Mouse (Mus musculus): ENCODE data around the gene Gm525. TPM values are rescaled to one million over a fixed set of nuclear protein-coding genes. Genes with fewer than 3 reads are reported as not detected.
"Not testable (repeated sequence)": the region's sequence is repeated elsewhere in the genome, so short reads cannot be mapped to it uniquely, and the experiment has no call there.

The Gm525 gene
- total and polyA plus RNA-seq, 2 experiments from 2014 or later = 0.48 TPM; not detected in 1

DNA sequence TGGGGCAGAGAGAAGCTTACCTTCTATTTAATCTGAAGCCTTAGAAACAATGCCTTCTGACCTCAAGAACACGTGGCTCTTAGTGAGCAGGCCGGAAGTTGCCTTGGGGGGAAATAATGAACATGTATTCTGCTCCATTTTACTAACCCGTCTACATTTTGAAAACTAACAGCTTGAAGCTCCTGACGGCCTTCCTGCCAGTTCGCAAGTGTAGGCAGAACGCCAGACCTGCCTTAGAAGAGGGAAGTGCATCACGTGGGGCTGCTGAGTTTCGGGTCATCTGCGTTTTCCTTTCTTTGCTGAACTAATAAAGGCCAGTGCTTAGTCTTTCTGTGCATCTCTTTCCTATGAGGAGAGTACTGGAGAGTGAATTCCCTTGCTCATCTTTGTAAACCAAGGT is 19.1 kb downstream of the Gm525 start:
- Histone ChIP-seq H3K27ac (no peak overlapping the region), H3K4me3 (ENCODE audit: low read length) (no peak overlapping the region), H3K36me3 (ENCODE audit: insufficient read depth, low read length) (no peaks in the 10 kb centered on the region), H3K9me3 (ENCODE audit: low read length) (no peaks in the 10 kb centered on the region), H3K4me1 (ENCODE audit: insufficient read depth, low read length) (no peaks in the 10 kb centered on the region), H3K27me3 (ENCODE audit: insufficient read depth, low read length) (no peaks in the 10 kb centered on the region), H3K4me2 (ENCODE audit: low read depth, low read length) (no peak overlapping the region), H3K9ac (replicated peaks; ENCODE audit: low read length) (no peak overlapping the region)
- WGBS = 63% methylated on average over 9 of the region's 9 CpGs
- DNase-seq (ENCODE audit: low spot score) (no peak), ATAC-seq (no peak)
- TF ChIP-seq CTCF (IDR thresholded peaks at IDR 0.05; ENCODE audit: low read depth) = no peak

DNA sequence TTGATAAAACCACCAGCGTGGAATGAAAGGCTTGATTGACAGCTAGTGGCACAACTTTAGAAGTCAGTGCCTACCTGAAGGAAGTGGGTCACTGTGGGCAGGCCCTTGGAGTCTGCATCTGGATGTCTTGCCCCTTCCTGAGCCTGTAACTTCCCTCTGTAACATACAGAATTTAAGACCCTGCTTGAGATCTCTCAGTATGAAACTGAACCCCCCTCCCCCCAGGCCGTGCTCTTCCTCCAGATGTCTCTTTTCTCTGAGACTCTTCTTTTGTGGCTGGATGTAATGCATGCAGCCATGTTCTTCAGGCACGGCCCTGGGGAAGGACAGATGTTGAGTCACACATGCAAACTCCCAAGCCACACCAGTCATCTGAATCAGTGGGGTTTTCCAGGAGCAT is 21.7 kb downstream of the Gm525 start:
- no peak for TF ChIP-seq CTCF (IDR thresholded peaks at IDR 0.05; ENCODE audit: low read depth)
- DNase-seq (ENCODE audit: low spot score) = no peak
- no peak for ATAC-seq
- 76% methylated on average over 3 of the region's 3 CpGs for WGBS
- Histone ChIP-seq H3K4me2 (ENCODE audit: low read depth, low read length) (no peak overlapping the region), H3K9me3 (ENCODE audit: low read length) (no peaks in the 10 kb centered on the region), H3K27me3 (ENCODE audit: insufficient read depth, low read length) (no peaks in the 10 kb centered on the region), H3K27ac (no peak overlapping the region), H3K4me3 (ENCODE audit: low read length) (no peak overlapping the region), H3K4me1 (ENCODE audit: insufficient read depth, low read length) (no peaks in the 10 kb centered on the region), H3K9ac (replicated peaks; ENCODE audit: low read length) (no peak overlapping the region), H3K36me3 (ENCODE audit: insufficient read depth, low read length) (no peaks in the 10 kb centered on the region)

DNA sequence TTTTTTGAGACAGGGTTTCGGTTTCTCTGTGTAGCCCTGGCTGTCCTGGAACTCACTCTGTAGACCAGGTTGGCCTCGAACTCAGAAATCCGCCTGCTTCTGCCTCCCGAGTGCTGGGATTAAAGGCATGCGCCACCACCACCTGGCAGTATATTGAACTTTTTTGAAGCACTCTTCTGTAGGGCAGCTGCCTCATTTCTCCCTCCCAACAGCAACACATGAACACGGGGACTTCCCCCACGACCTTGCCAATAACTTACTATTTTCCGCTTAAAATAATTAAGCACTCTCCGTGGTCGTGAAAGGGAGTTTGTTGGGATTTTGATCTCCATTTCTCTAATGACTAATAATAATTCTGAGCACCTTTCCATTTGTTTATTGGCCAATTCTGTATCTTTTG is 23.7 kb downstream of the Gm525 start:
- H3K36me3 ChIP-seq (ENCODE audit: insufficient read depth, low read length); H3K9ac ChIP-seq (replicated peaks; ENCODE audit: low read length); H3K4me1 ChIP-seq (ENCODE audit: insufficient read depth, low read length); DNase-seq (ENCODE audit: low spot score); H3K9me3 ChIP-seq (ENCODE audit: low read length); H3K4me2 ChIP-seq (ENCODE audit: low read depth, low read length); ATAC-seq; H3K27me3 ChIP-seq (ENCODE audit: insufficient read depth, low read length); H3K4me3 ChIP-seq (ENCODE audit: low read length); H3K27ac ChIP-seq: not testable (repeated sequence)
- 84% methylated on average over 10 of the region's 10 CpGs for WGBS

DNA sequence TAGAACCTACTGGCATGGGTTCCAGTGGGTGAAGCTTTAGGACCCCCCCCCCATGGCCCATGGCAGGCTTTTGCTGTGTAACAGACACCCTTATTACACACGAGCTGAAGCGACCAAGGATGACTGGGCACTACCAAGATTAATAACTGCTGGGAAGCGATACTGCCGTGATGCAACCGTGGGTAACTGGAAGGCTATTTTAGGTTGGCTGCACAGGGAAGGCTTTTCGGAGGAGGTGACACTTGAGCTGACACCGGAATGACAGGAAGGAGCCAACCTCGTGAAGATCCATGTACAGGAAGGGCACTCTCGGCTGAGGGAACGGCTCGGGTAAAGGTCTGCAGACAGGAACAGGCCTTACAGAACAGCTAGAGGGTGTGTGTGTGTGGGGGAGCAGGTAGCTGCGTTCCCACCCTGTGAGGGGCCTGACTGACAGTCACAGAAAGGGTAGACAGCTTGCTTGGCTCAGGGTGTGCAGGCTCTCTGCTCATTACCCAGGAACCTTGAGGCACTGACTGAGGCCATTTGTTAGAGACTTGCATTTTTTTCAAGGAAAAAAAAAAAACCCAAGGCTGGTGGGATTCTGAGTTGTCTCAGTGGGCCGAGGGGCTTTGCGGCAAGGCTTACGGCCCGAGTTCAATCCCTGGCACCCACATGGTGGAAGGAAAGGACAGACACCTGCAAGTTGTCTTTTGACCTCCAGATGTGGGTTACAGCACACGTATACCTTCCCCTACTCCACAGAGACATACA is 24.6 kb downstream of the Gm525 start:
- H3K9ac ChIP-seq (replicated peaks; ENCODE audit: low read length) = no peak overlapping the region
- DNase-seq (ENCODE audit: low spot score) = no peak
- no peak for ATAC-seq
- no peak overlapping the region for H3K4me3 ChIP-seq (ENCODE audit: low read length)
- no peak overlapping the region for H3K27ac ChIP-seq
- H3K27me3 ChIP-seq (ENCODE audit: insufficient read depth, low read length) = no peaks in the 10 kb centered on the region
- WGBS = 82% methylated on average over 17 of the region's 17 CpGs
- no peaks in the 10 kb centered on the region for H3K36me3 ChIP-seq (ENCODE audit: insufficient read depth, low read length)
- no peaks in the 10 kb centered on the region for H3K4me1 ChIP-seq (ENCODE audit: insufficient read depth, low read length)
- H3K9me3 ChIP-seq (ENCODE audit: low read length) = no peaks in the 10 kb centered on the region
- no peak overlapping the region for H3K4me2 ChIP-seq (ENCODE audit: low read depth, low read length)
- no peak for TF ChIP-seq CTCF (IDR thresholded peaks at IDR 0.05; ENCODE audit: low read depth)

DNA sequence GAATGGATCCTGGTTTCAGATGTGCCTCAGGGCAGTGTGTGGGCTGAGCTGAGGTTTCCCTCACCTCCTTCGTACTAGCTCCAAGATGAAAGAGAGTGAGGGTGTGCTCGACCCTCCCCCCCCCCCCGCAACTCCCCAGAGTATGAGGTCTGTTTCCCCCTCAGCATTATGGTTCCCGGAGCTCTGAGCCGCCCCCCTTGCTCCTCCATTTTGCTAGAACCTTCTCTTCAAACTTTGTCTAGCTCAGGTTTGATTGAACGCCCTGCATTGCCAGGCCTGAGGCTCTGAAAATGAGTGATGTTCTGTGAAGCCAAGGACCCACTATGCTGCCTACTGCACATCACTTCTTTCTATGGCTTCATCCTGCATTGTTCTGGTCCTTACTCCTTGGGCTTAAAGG is 25.3 kb downstream of the Gm525 start:
- ATAC-seq = no peak
- Histone ChIP-seq H3K4me1 (ENCODE audit: insufficient read depth, low read length) (no peaks in the 10 kb centered on the region), H3K4me3 (ENCODE audit: low read length) (no peak overlapping the region), H3K27me3 (ENCODE audit: insufficient read depth, low read length) (no peaks in the 10 kb centered on the region), H3K9me3 (ENCODE audit: low read length) (no peaks in the 10 kb centered on the region), H3K36me3 (ENCODE audit: insufficient read depth, low read length) (no peaks in the 10 kb centered on the region), H3K27ac (no peak overlapping the region), H3K9ac (replicated peaks; ENCODE audit: low read length) (no peak overlapping the region), H3K4me2 (ENCODE audit: low read depth, low read length) (no peak overlapping the region)
- 79% methylated on average over 6 of the region's 6 CpGs for WGBS
- no peak for DNase-seq (ENCODE audit: low spot score)
- no peak for TF ChIP-seq CTCF (IDR thresholded peaks at IDR 0.05; ENCODE audit: low read depth)

DNA sequence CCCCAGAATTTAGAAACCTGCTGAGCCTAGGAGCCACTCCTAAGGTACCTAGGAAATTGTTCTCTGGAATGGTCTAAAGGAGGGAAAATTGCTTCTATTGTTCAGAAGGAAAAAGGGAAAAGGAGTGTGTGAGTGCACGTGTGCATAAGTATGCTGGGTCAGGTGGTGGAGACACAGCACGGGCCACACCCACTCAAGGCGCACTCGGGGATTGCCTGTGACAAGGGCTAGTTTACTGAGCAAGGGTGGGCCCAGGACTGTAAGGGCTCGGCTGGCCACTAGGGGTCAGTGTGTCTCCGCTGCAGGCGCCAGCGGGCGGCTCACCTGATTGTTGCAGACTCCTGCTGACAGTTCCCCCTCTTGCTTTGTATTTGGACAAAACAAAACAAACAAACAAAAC is 26.8 kb downstream of the Gm525 start:
- Histone ChIP-seq H3K4me1 (ENCODE audit: insufficient read depth, low read length) (no peaks in the 10 kb centered on the region), H3K9ac (replicated peaks; ENCODE audit: low read length) (peak overlapping the region; percentile 33; the same call in 1 of the 2 replicates), H3K4me3 (ENCODE audit: low read length) (peak overlapping the region; percentile 29), H3K4me2 (ENCODE audit: low read depth, low read length) (peak overlapping the region; percentile 59), H3K27me3 (ENCODE audit: insufficient read depth, low read length) (no peaks in the 10 kb centered on the region), H3K36me3 (ENCODE audit: insufficient read depth, low read length) (no peaks in the 10 kb centered on the region), H3K9me3 (ENCODE audit: low read length) (no peaks in the 10 kb centered on the region), H3K27ac (no peak overlapping the region)
- peak; percentile 87 for DNase-seq (ENCODE audit: low spot score)
- peak; percentile 84 for ATAC-seq
- WGBS = under 1% methylated on average over 9 of the region's 9 CpGs
- peak; percentile 98 for TF ChIP-seq CTCF (IDR thresholded peaks at IDR 0.05; ENCODE audit: low read depth)

DNA sequence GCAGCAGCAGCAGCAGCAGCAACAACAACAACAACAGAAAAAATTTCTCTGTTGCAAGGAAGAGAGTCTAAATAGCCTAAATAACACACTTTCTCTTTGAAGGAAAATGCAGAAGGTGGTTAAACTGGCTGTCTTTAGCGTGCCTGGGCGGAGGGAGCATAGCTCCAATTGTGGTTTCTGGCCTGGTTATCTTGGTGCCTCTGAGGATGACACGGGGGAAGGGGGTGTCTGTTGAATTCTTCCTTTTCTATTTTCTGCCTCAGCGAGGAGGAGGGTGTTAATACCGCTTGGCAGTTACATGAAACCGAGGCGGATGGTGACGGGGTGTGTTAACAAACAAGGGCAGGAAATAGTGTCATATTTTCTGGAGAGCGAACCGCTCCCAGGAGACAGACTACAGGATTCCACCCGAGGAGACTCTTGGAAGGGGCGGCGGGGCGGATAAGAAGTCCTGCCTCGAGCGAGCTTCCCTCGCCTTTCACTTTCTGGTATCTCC is 27.2 kb downstream of the Gm525 start:
- DNase-seq (ENCODE audit: low spot score) = peak; percentile 27
- Histone ChIP-seq H3K27ac (no peak overlapping the region; the same call in 1 of the 2 replicates), H3K9ac (replicated peaks; ENCODE audit: low read length) (peak overlapping the region; percentile 33; the same call in 1 of the 2 replicates), H3K36me3 (ENCODE audit: insufficient read depth, low read length) (no peaks in the 10 kb centered on the region), H3K27me3 (ENCODE audit: insufficient read depth, low read length) (no peaks in the 10 kb centered on the region), H3K9me3 (ENCODE audit: low read length) (no peaks in the 10 kb centered on the region), H3K4me3 (ENCODE audit: low read length) (peak overlapping the region; percentile 29), H3K4me2 (ENCODE audit: low read depth, low read length) (peak overlapping the region; percentile 59), H3K4me1 (ENCODE audit: insufficient read depth, low read length) (no peaks in the 10 kb centered on the region)
- no peak for TF ChIP-seq CTCF (IDR thresholded peaks at IDR 0.05; ENCODE audit: low read depth)
- no peak for ATAC-seq
- 19% methylated on average over 17 of the region's 17 CpGs for WGBS
